Mouse (Mus musculus) heart, embryonic 13.5 days (tissue): ENCODE data around the gene Ghsr. TPM values are rescaled to one million over a fixed set of nuclear protein-coding genes. Genes with fewer than 3 reads are reported as not detected.

Experiments used
- ATAC-seq: fragments of 200-750 bp; cut with Nextera tagmentation; 2 replicates; pipeline ENCODE4 v1.8.0; 2017; ENCODE audit warnings: moderate TSS enrichment; ENCODE audit not compliant: insufficient number of reproducible peaks, low FRiP score, low TSS enrichment; ENCODE audit errors: extremely low read depth
- H3K27ac ChIP-seq: fragments of 300-500 bp; sonication (generic); replicated peaks from 2 replicates; pipeline ENCODE4 v1.5.1; 2015; ENCODE audit warnings: moderate library complexity, mild to moderate bottlenecking, inconsistent platforms
- H3K27me3 ChIP-seq: fragments of 300-500 bp; sonication (generic); replicated peaks from 2 replicates; pipeline ENCODE4 v1.6.1; 2015; ENCODE audit warnings: mild to moderate bottlenecking, inconsistent platforms
- H3K36me3 ChIP-seq: fragments of 300-500 bp; sonication (generic); 2 replicates; pipeline ENCODE4 v1.6.1; 2015; ENCODE audit warnings: mild to moderate bottlenecking, inconsistent platforms
- H3K4me1 ChIP-seq: fragments of 300-500 bp; sonication (generic); 2 replicates; pipeline ENCODE4 v1.6.1; 2015; ENCODE audit warnings: inconsistent platforms
- H3K4me2 ChIP-seq: fragments of 300-500 bp; sonication (generic); 2 replicates; pipeline ENCODE4 v1.6.1; 2015; ENCODE audit warnings: inconsistent platforms, mild to moderate bottlenecking, moderate library complexity
- H3K4me3 ChIP-seq: fragments of 300-500 bp; sonication (generic); 2 replicates; pipeline ENCODE4 v1.5.1; 2015; ENCODE audit warnings: moderate library complexity, mild to moderate bottlenecking, inconsistent platforms
- H3K9ac ChIP-seq: fragments of 300-500 bp; sonication (generic); 2 replicates; pipeline ENCODE4 v1.6.1; 2015; ENCODE audit warnings: inconsistent platforms, mild to moderate bottlenecking, moderate library complexity
- H3K9me3 ChIP-seq: fragments of 300-500 bp; sonication (generic); 2 replicates; pipeline ENCODE4 v1.6.1; 2016; ENCODE audit warnings: inconsistent platforms
- WGBS: fragments of 180-500 bp; shearing (Covaris S2); methylation state at CpG from one replicate; pipeline ENCODE4 v1.1.7; 2015; ENCODE audit warnings: mixed read lengths; 5-methylcytosine and 5-hydroxymethylcytosine counted together
- polyA plus RNA-seq: library from polyadenylated mRNA; unstranded; fragments of >200 nt; fragmentation: Nextera tagmentation; extraction: Ambion mirVana; gene quantifications from 2 replicates; pipeline ENCODE4 v1.2.1, GENCODE M21; 2015

Gene Ghsr
- polyA plus RNA-seq, 1 experiment from 2014 or later, result not detected

DNA sequence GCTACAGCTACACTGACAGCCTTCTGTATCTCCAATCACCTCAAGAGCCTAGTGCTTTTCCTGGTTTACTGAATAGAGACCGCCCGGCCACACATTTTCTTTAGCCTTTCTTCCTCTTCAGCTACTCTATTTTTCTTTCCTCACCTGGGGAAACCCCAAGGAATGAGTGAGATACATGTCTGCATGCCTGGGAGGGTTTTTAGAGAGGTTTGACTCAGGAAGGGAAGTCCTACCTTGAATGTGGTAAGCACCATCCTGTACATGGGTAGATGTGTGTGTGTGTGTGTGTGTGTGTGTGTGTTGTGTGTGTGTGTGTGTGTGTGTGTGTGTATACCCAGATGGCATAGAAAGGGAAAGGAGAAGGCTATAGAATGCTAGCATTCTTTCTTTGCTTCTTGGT is 40.1 kb downstream of the Ghsr start:
- no peak for ATAC-seq
- peaks cover 15% of the 10 kb centered on the region for H3K36me3 ChIP-seq
- WGBS, result 84% methylated on average over 2 of the region's 2 CpGs
- no peaks in the 10 kb centered on the region for H3K27me3 ChIP-seq
- H3K9ac ChIP-seq, result no peak overlapping the region
- H3K4me2 ChIP-seq, result no peak overlapping the region
- no peak overlapping the region for H3K4me3 ChIP-seq
- H3K4me1 ChIP-seq, result peaks cover 5% of the 10 kb centered on the region
- H3K27ac ChIP-seq, result no peak overlapping the region
- H3K9me3 ChIP-seq, result no peaks in the 10 kb centered on the region

GRCm38 (mm10) chr3:27413566-27413965 is 42.4 kb downstream of the Ghsr start:
- Histone ChIP-seq H3K9me3 (no peaks in the 10 kb centered on the region), H3K4me1 (peaks cover 4% of the 10 kb centered on the region), H3K36me3 (peaks cover 34% of the 10 kb centered on the region), H3K27me3 (no peaks in the 10 kb centered on the region), H3K27ac (no peak overlapping the region), H3K4me3 (no peak overlapping the region), H3K4me2 (no peak overlapping the region), H3K9ac (no peak overlapping the region)
- WGBS, result 63% methylated on average over 3 of the region's 3 CpGs
- no peak for ATAC-seq

DNA sequence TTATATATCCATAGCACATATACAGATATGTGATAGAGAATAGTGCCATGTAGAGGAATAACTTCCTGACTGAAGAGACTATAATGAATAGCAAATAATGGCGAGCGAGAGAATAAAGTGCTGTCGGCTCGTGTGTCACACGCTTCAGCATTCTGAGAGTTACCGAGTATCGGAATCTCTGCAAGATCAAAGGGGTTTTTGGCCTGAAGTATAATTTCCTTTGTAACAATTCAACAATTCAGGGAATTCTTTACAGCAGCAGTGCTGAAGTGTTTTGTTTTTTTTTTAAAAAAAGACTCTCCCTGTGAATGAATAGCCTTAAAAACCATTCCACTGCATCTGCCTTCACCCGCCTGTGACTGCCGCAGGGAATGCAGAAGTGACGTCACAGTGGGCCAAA is 45.6 kb downstream of the Ghsr start:
- no peak overlapping the region for H3K9ac ChIP-seq
- ATAC-seq, result no peak
- H3K27ac ChIP-seq, result no peak overlapping the region
- no peaks in the 10 kb centered on the region for H3K4me1 ChIP-seq
- no peaks in the 10 kb centered on the region for H3K9me3 ChIP-seq
- 81% methylated on average over 10 of the region's 10 CpGs for WGBS
- H3K4me3 ChIP-seq, result no peak overlapping the region
- peaks cover 61% of the 10 kb centered on the region for H3K36me3 ChIP-seq
- no peak overlapping the region for H3K4me2 ChIP-seq
- no peaks in the 10 kb centered on the region for H3K27me3 ChIP-seq

DNA sequence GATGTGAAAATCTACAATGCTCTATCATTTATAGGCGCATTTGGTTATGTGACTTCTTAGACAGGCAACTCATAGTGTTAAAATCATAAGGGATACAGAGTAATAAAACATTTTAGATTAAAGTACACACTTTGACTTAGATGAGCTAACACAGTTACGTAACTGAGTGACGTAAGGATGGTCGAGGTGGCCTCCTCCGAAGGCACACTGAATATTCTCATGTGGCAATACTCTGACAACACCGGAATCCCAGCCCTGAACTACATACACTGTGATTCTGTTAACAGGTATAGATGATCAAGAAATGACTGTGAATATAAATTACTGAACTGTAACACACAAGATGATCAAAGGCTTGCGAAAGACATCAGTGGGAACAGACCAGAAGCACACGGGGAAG is 47.5 kb downstream of the Ghsr start:
- Histone ChIP-seq H3K27ac (no peak overlapping the region), H3K36me3 (peaks cover 77% of the 10 kb centered on the region), H3K9ac (no peak overlapping the region), H3K4me2 (no peak overlapping the region), H3K9me3 (no peaks in the 10 kb centered on the region), H3K27me3 (no peaks in the 10 kb centered on the region), H3K4me3 (no peak overlapping the region), H3K4me1 (no peaks in the 10 kb centered on the region)
- 90% methylated on average over 8 of the region's 8 CpGs for WGBS
- ATAC-seq, result no peak

DNA sequence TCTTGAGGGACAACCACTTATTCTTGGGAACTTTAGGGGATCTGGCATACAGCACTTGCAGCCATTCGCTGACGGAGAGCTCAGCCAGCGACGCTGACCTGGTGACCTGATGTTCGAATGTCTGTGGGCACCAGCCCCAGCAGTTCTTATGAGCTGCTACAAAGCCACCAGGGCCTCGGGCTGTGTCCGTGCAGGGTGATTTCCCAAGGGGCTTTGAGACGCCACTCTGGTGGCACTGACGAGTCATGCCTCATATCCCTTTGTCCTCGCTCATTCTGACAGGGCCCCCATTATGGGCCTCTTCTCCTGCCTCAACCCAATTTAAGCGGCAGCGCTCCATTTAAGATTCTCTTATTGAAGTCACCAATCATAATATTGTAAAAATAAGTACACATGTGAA is 50.8 kb downstream of the Ghsr start:
- peaks cover 89% of the 10 kb centered on the region for H3K36me3 ChIP-seq
- WGBS, result 79% methylated on average over 12 of the region's 12 CpGs
- no peaks in the 10 kb centered on the region for H3K27me3 ChIP-seq

DNA sequence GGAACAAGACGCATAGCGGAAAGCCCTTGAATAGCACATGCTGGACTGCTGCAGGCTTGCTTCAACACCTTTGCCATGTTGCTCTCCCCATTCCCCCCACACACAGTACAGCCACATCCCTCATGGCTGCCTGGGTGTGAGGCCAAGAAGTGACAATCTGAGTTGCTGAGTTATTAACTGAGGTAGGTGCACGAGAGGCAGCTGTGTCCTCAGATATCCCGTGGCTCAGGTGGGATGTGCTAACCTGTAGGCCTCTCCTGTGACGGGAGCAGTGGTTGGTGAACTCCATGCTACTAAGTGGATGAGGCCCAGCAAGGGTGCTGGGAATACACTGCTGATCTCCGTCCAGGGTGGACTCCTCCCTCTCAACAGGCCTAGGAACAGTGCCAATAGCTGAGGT is 51.4 kb downstream of the Ghsr start:
- 76% methylated on average over 6 of the region's 6 CpGs for WGBS
- Histone ChIP-seq H3K27ac (no peak overlapping the region), H3K4me1 (no peaks in the 10 kb centered on the region), H3K4me2 (no peak overlapping the region), H3K4me3 (no peak overlapping the region), H3K36me3 (peaks cover 89% of the 10 kb centered on the region), H3K9ac (no peak overlapping the region), H3K27me3 (no peaks in the 10 kb centered on the region), H3K9me3 (no peaks in the 10 kb centered on the region)
- ATAC-seq, result no peak

More for the DNA sequence above, 50.8 kb downstream of the Ghsr start:
- no peaks in the 10 kb centered on the region for H3K4me1 ChIP-seq
- H3K4me3 ChIP-seq, result no peak overlapping the region
- H3K9ac ChIP-seq, result no peak overlapping the region
- H3K4me2 ChIP-seq, result no peak overlapping the region
- H3K9me3 ChIP-seq, result no peaks in the 10 kb centered on the region
- no peak overlapping the region for H3K27ac ChIP-seq
- no peak for ATAC-seq

DNA sequence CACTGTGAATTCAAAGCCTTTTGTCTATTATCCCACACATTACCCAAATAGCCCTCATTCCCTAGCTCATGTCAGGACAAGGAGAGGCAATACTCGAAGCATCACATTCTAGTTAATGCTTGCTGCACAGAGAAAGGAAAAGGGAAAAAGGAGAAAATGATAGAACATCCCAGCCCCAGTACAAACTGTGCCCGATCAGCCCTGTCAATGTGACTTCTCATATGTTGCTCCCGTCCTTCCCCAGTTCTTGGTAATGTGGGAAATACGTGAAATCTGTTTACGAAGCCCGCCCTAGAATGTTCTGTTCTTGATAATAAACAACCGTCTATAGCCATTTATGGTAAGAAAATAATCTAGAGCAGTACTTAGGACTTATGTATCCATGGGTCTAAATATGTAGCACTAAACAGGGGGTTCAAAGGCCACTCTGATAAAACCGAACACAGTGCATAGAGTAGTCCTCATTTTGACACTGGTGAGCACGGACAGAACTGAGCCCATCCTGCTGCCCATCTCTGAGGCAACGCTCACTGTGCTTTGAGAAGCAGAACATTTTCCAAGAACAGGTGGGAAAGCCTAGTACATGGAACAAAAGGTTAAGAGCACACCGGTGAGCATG is 53.0 kb downstream of the Ghsr start:
- WGBS, result 86% methylated on average over 11 of the region's 11 CpGs
- no peak overlapping the region for H3K9ac ChIP-seq
- no peak for ATAC-seq
- no peak overlapping the region for H3K4me2 ChIP-seq
- H3K27ac ChIP-seq, result no peak overlapping the region
- peaks cover 89% of the 10 kb centered on the region for H3K36me3 ChIP-seq
- no peaks in the 10 kb centered on the region for H3K4me1 ChIP-seq
- no peak overlapping the region for H3K4me3 ChIP-seq
- H3K27me3 ChIP-seq, result no peaks in the 10 kb centered on the region
- H3K9me3 ChIP-seq, result no peaks in the 10 kb centered on the region

DNA sequence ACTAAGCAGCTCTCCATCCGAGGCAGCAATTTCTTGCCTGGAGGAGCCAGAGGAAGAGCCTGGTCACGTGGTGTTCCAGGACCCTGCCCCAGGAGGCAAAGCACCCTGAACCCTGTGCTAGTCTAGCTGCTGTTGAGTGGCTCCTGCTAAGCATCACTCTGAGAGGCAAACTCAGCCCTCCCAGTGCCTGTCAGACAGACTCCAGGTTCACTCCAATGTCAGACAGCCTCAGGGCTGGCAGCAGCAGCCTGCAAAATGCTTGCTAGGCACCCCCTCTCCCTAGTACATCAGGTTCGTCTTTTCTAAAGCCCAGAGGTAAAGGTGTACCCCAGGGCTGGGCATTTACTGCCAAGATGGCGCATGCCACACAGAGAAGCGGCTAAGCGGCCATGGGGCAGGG is 56.3 kb downstream of the Ghsr start:
- Histone ChIP-seq H3K27me3 (no peaks in the 10 kb centered on the region), H3K36me3 (peaks cover 91% of the 10 kb centered on the region), H3K9ac (no peak overlapping the region), H3K4me3 (no peak overlapping the region), H3K4me1 (peaks cover 16% of the 10 kb centered on the region), H3K4me2 (no peak overlapping the region), H3K27ac (no peak overlapping the region), H3K9me3 (no peaks in the 10 kb centered on the region)
- 73% methylated on average over 6 of the region's 6 CpGs for WGBS
- ATAC-seq, result no peak

Other genes starting within 250 kb of the Ghsr start
- 39.2 and 43.9 TPM in 2 replicates for gene Ect2, start 217.5 kb upstream of the Ghsr start, polyA plus RNA-seq
- gene Nceh1, start 188.4 kb upstream of the Ghsr start, polyA plus RNA-seq, result 14.0 and 16.5 TPM in 2 replicates
- 0.11 and 0.31 TPM in 2 replicates for gene Tnfsf10, start 54.3 kb upstream of the Ghsr start, polyA plus RNA-seq